Mouse (Mus musculus): ENCODE data around the gene Cep170.

Gene Cep170

GRCm38 (mm10) chr1:176753861-176754718 is 59.8 kb downstream of the Cep170 start:
- DNase-seq (ENCODE audit: low spot score) = no peak

GRCm38 (mm10) chr1:176749708-176750107 is 64.2 kb downstream of the Cep170 start:
- no peak for DNase-seq (ENCODE audit: low spot score)

GRCm38 (mm10) chr1:176732834-176733233 is 81.0 kb downstream of the Cep170 start:
- DNase-seq (ENCODE audit: low spot score) = no peak

- DNase-seq (ENCODE audit: low spot score) = no peak
Observed at GRCm38 (mm10) chr1:176730528-176730927, 83.3 kb downstream of the Cep170 start.

GRCm38 (mm10) chr1:176727372-176727771 is 86.5 kb downstream of the Cep170 start:
- DNase-seq (ENCODE audit: low spot score) = no peak

GRCm38 (mm10) chr1:176724771-176725170 is 89.1 kb downstream of the Cep170 start:
- DNase-seq (ENCODE audit: low spot score) = no peak

GRCm38 (mm10) chr1:176723858-176724713 is 89.8 kb downstream of the Cep170 start:
- DNase-seq (ENCODE audit: low spot score) = no peak

GRCm38 (mm10) chr1:176712436-176712835 is 101.4 kb downstream of the Cep170 start:
- DNase-seq (ENCODE audit: low spot score) = peak; percentile 28

GRCm38 (mm10) chr1:176700226-176700625 is 113.6 kb downstream of the Cep170 start:
- DNase-seq (ENCODE audit: low spot score) = no peak

GRCm38 (mm10) chr1:176699793-176700192 is 114.1 kb downstream of the Cep170 start:
- DNase-seq (ENCODE audit: low spot score) = no peak

- no peak for DNase-seq (ENCODE audit: low spot score)
Observed at GRCm38 (mm10) chr1:176698647-176699046, 115.2 kb downstream of the Cep170 start.

GRCm38 (mm10) chr1:176697091-176697490 is 116.8 kb downstream of the Cep170 start:
- no peak for DNase-seq (ENCODE audit: low spot score)

GRCm38 (mm10) chr1:176691101-176691500 is 122.8 kb downstream of the Cep170 start:
- DNase-seq (ENCODE audit: low spot score) = no peak

- DNase-seq (ENCODE audit: low spot score) = no peak
Observed at GRCm38 (mm10) chr1:176688251-176688880, 125.5 kb downstream of the Cep170 start.
